Mouse (Mus musculus) right cerebral cortex, postnatal 25 days (tissue): ENCODE results near the gene Gm8978.
"Not testable (repeated sequence)": the region's sequence is repeated elsewhere in the genome, so short reads cannot be mapped to it uniquely, and the experiment has no call there.

ENCODE experiments used
- DNase-seq: peaks from one replicate; pipeline ENCODE4 v3.0.0; 2022

Gm8978 gene

DNA sequence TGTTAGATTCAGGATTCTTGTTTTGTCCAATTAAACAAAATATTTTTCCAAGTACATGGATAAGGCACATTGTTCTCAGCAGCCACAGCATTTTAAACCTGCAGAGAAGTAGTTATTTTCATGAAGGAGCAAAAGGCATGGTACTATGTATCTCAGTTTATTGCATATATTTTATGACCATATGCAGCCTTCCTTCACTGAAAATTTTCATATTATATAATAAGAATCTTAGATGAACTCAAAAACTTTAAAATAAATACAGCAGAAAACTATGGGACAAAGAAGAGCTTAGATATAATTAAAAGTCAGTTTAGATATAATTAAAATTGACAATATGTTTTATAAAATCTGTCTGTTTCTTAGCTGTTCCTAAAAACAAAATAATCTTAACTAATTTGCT lies at the start of gene Gm8978:
Gm8978 (minus strand) TSS at position 101 of the 400 bp plus-strand sequence.
- not testable (repeated sequence) for DNase-seq

DNA sequence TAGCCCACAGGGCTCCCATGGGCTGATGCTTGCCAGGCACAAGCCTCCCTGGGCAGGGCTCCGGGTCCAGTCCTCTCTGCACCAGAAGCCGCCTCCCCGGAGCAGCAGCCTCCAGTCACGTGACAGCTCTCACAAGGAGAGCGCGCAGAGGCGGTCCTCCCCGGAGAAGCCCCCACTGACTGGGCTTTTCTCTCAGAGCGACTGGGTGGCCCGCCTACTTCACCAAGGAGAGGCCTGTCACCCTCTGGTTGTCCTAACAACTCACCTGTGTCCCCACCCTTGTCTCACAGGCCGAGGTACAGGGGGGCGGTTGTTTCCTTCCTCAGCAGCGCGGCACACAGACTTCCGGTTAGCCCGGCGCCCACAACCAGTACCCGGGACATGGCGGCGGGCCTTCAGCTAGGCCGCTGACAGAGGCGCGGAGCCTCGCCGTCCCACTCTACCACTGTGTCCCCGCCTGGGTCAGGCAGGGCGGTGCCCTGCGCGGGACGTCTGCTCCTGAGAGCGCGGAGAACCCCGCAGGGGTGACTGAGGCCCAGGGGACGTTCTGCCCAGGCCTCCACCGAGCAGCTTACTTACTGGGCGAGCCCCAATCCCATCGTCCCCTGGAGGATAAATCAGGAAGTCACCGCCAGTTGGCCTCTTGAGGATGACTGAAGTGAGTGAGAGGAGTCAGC lies 35.3 kb downstream of the Gm8978 start:
- DNase-seq = peak; percentile 66

DNA sequence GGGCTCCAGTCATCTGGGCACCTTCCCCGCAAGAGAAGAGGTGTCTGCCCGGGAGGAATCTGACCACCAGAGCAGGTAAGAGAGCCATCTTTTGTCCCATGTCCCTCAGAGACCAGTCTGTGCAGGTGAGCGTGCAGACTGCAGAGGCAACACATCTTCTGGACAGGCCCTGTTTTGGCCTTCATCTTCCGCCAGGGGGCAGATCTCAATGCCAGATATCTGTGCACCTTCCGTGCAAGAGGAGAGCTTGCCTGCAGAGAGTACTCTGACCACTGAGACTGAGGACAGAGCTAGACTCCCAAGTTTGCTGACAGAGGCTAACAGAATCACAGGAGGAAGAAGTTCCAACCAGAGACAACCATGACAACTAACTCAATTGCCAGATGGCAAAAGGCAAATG lies 56.5 kb downstream of the Gm8978 start:
- not testable (repeated sequence) for DNase-seq
